Mouse (Mus musculus): ENCODE measurements around the gene Ddx60. TPM values are rescaled to one million over a fixed set of nuclear protein-coding genes. Genes with fewer than 3 reads are reported as not detected.

Ddx60 gene
- polyA plus RNA-seq, 1 experiment = 3.5 TPM

- Histone ChIP-seq H3K4me3 (ENCODE audit: low read depth, low read length) (no peak overlapping the region), H3K27ac (ENCODE audit: insufficient read depth, low read depth, low read length) (no peak overlapping the region), H3K4me1 (ENCODE audit: control insufficient read depth, insufficient read depth, insufficient read length, low read length) (no peaks in the 10 kb centered on the region), H3K27me3 (ENCODE audit: control insufficient read depth, insufficient read depth, low read length) (no peaks in the 10 kb centered on the region), H3K36me3 (ENCODE audit: control insufficient read depth, insufficient read depth, low read length) (no peaks in the 10 kb centered on the region)
- WGBS = 21% methylated on average over 2 of the region's 2 CpGs
- TF ChIP-seq POLR2A (IDR thresholded peaks at IDR 0.05; ENCODE audit: low read depth, low read length) (no peak), CTCF (IDR thresholded peaks at IDR 0.05; ENCODE audit: extremely low read depth, insufficient read length, insufficient replicate concordance, low read depth, low read length) (peak; percentile 19; the same call in 1 of the 2 replicates)
Measured at GRCm38 (mm10) chr8:62046809-62047208, 118.9 kb downstream of the Ddx60 start.

- Histone ChIP-seq H3K27ac (ENCODE audit: insufficient read depth, low read depth, low read length) (no peak overlapping the region), H3K4me3 (ENCODE audit: low read depth, low read length) (no peak overlapping the region), H3K36me3 (ENCODE audit: control insufficient read depth, insufficient read depth, low read length) (no peaks in the 10 kb centered on the region), H3K27me3 (ENCODE audit: control insufficient read depth, insufficient read depth, low read length) (no peaks in the 10 kb centered on the region), H3K4me1 (ENCODE audit: control insufficient read depth, insufficient read depth, insufficient read length, low read length) (no peaks in the 10 kb centered on the region)
- no peak for TF ChIP-seq CTCF (IDR thresholded peaks at IDR 0.05; ENCODE audit: extremely low read depth, insufficient read length, insufficient replicate concordance, low read depth, low read length)
- TF ChIP-seq POLR2A (IDR thresholded peaks at IDR 0.05; ENCODE audit: low read depth, low read length) = no peak
Measured at GRCm38 (mm10) chr8:62060357-62060756, 132.5 kb downstream of the Ddx60 start.

GRCm38 (mm10) chr8:62068305-62068704 is 140.4 kb downstream of the Ddx60 start:
- no peak overlapping the region for H3K4me3 ChIP-seq (ENCODE audit: low read depth, low read length)
- H3K27me3 ChIP-seq (ENCODE audit: control insufficient read depth, insufficient read depth, low read length) = no peaks in the 10 kb centered on the region
- no peaks in the 10 kb centered on the region for H3K4me1 ChIP-seq (ENCODE audit: control insufficient read depth, insufficient read depth, insufficient read length, low read length)
- TF ChIP-seq POLR2A (IDR thresholded peaks at IDR 0.05; ENCODE audit: low read depth, low read length) (no peak), CTCF (IDR thresholded peaks at IDR 0.05; ENCODE audit: extremely low read depth, insufficient read length, insufficient replicate concordance, low read depth, low read length) (no peak)
- H3K36me3 ChIP-seq (ENCODE audit: control insufficient read depth, insufficient read depth, low read length) = no peaks in the 10 kb centered on the region
- H3K27ac ChIP-seq (ENCODE audit: insufficient read depth, low read depth, low read length) = no peak overlapping the region

GRCm38 (mm10) chr8:62080195-62080802 is 152.4 kb downstream of the Ddx60 start:
- no peak overlapping the region for H3K4me3 ChIP-seq (ENCODE audit: low read depth, low read length)
- H3K4me1 ChIP-seq (ENCODE audit: control insufficient read depth, insufficient read depth, insufficient read length, low read length) = no peaks in the 10 kb centered on the region
- WGBS = 49% methylated on average over 3 of the region's 3 CpGs
- no peaks in the 10 kb centered on the region for H3K36me3 ChIP-seq (ENCODE audit: control insufficient read depth, insufficient read depth, low read length)
- H3K27me3 ChIP-seq (ENCODE audit: control insufficient read depth, insufficient read depth, low read length) = no peaks in the 10 kb centered on the region
- TF ChIP-seq POLR2A (IDR thresholded peaks at IDR 0.05; ENCODE audit: low read depth, low read length) = no peak
- TF ChIP-seq CTCF (IDR thresholded peaks at IDR 0.05; ENCODE audit: extremely low read depth, insufficient read length, insufficient replicate concordance, low read depth, low read length) = no peak
- no peak overlapping the region for H3K27ac ChIP-seq (ENCODE audit: insufficient read depth, low read depth, low read length)

- Histone ChIP-seq H3K4me1 (ENCODE audit: control insufficient read depth, insufficient read depth, insufficient read length, low read length) (no peaks in the 10 kb centered on the region), H3K27me3 (ENCODE audit: control insufficient read depth, insufficient read depth, low read length) (no peaks in the 10 kb centered on the region), H3K36me3 (ENCODE audit: control insufficient read depth, insufficient read depth, low read length) (no peaks in the 10 kb centered on the region), H3K4me3 (ENCODE audit: low read depth, low read length) (no peak overlapping the region), H3K27ac (ENCODE audit: insufficient read depth, low read depth, low read length) (no peak overlapping the region)
- TF ChIP-seq CTCF (IDR thresholded peaks at IDR 0.05; ENCODE audit: extremely low read depth, insufficient read length, insufficient replicate concordance, low read depth, low read length) = no peak
- no peak for TF ChIP-seq POLR2A (IDR thresholded peaks at IDR 0.05; ENCODE audit: low read depth, low read length)
- 82% methylated on average over 2 of the region's 2 CpGs for WGBS
Measured at GRCm38 (mm10) chr8:62081804-62082203, 153.9 kb downstream of the Ddx60 start.

Other genes starting within 250 kb of the Ddx60 start
- 43.7 and 58.2 TPM in 2 replicates for gene Palld, start 25.4 kb upstream of the Ddx60 start, polyA plus RNA-seq (2012; rRNA removed)
- gene Anxa10, start 195.1 kb downstream of the Ddx60 start, polyA plus RNA-seq (2012; rRNA removed) = 29.8 TPM in 1 of 2 replicates, not detected in the other